Mouse (Mus musculus): Measurements from ENCODE around the gene Spin2c. TPM values are rescaled to one million over a fixed set of nuclear protein-coding genes. Genes with fewer than 3 reads are reported as not detected.

Spin2c gene
- 0.15 and 0.31 TPM in 2 replicates for polyA plus RNA-seq (2012; rRNA removed)

- Histone ChIP-seq H3K4me3 (ENCODE audit: extremely low read depth, insufficient read depth, insufficient read length) (peak within 1 kb of the TSS; percentile 61), H3K36me3 (ENCODE audit: control insufficient read depth, insufficient read depth, low read length) (no peaks in the 10 kb centered on the region), H3K4me1 (ENCODE audit: control insufficient read depth, insufficient read depth, insufficient read length) (no peaks in the 10 kb centered on the region), H3K27me3 (ENCODE audit: control insufficient read depth, insufficient read depth, low read length) (no peaks in the 10 kb centered on the region), H3K27ac (ENCODE audit: insufficient read depth, low read length) (no peak within 1 kb of the TSS)
- 21% methylated on average over 23 of the region's 23 CpGs for WGBS
- DNase-seq (ENCODE audit: low read depth in 1 of 2, low spot score in 2 of 2) = peak in 1 of 2 experiments; percentile 3
- TF ChIP-seq CTCF (IDR thresholded peaks at IDR 0.05; ENCODE audit: extremely low read depth, insufficient read depth, insufficient read length, insufficient replicate concordance) (no peak), POLR2A (IDR thresholded peaks at IDR 0.05; ENCODE audit: low read depth, low read length) (no peak)
Measured at GRCm38 (mm10) chrX:153831951-153832561, at the start of gene Spin2c. Spin2c (plus strand) TSS chrX:153832225.

GRCm38 (mm10) chrX:153832606-153833005, 581 bp downstream of the Spin2c start:
- DNase-seq (ENCODE audit: low read depth in 1 of 2, low spot score in 2 of 2) = no peak
- Histone ChIP-seq H3K27me3 (ENCODE audit: control insufficient read depth, insufficient read depth, low read length) (no peaks in the 10 kb centered on the region), H3K4me1 (ENCODE audit: control insufficient read depth, insufficient read depth, insufficient read length) (no peaks in the 10 kb centered on the region), H3K36me3 (ENCODE audit: control insufficient read depth, insufficient read depth, low read length) (no peaks in the 10 kb centered on the region), H3K27ac (ENCODE audit: insufficient read depth, low read length) (no peak overlapping the region), H3K4me3 (ENCODE audit: extremely low read depth, insufficient read depth, insufficient read length) (peak overlapping the region; percentile 61; the same call in 1 of the 2 replicates)
- whole genome bisulfite sequencing = 30% methylated on average over 14 of the region's 14 CpGs
- TF ChIP-seq CTCF (IDR thresholded peaks at IDR 0.05; ENCODE audit: extremely low read depth, insufficient read depth, insufficient read length, insufficient replicate concordance) (no peak), POLR2A (IDR thresholded peaks at IDR 0.05; ENCODE audit: low read depth, low read length) (no peak)

Other genes starting within 250 kb of the Spin2c start
- 1.0 and 1.4 TPM in 2 replicates for gene Kctd12b, start 135.8 kb upstream of the Spin2c start, polyA plus RNA-seq (2012; rRNA removed)
- 9.7 and 13.6 TPM in 2 replicates for gene Nbdy, start 108.6 kb upstream of the Spin2c start, polyA plus RNA-seq (2012; rRNA removed)
- not detected in 2 replicates for gene Samt1, start 180.4 kb downstream of the Spin2c start, polyA plus RNA-seq (2012; rRNA removed)
- not detected in 2 replicates for gene 4921511M17Rik, start 201.6 kb downstream of the Spin2c start, polyA plus RNA-seq (2012; rRNA removed)
- gene Gm10057, start 222.8 kb downstream of the Spin2c start, polyA plus RNA-seq (2012; rRNA removed) = not detected in 2 replicates